Mouse (Mus musculus): ENCODE measurements around the gene Gapdhs.

GRCm38 (mm10) chr7:30681897-30682296, 61.6 kb downstream of the Gapdhs start:
- TF ChIP-seq MAX (IDR thresholded peaks at IDR 0.05), result no peak
- TF ChIP-seq MYOG (IDR thresholded peaks at IDR 0.05; ENCODE audit: control insufficient read depth, extremely low read depth, insufficient read length), result no peak
- no peak for TF ChIP-seq CEBPB (IDR thresholded peaks at IDR 0.05; ENCODE audit: low read depth)
- TF ChIP-seq CTCF (IDR thresholded peaks at IDR 0.05; ENCODE audit: control insufficient read depth, insufficient read depth, insufficient read length), result no peak
- TF ChIP-seq USF1 (IDR thresholded peaks at IDR 0.05; ENCODE audit: low read depth), result no peak
- no peak for TF ChIP-seq MYOD1 (IDR thresholded peaks at IDR 0.05; ENCODE audit: control insufficient read depth, insufficient read length, low read depth)
- no peak for TF ChIP-seq FOSL1 (IDR thresholded peaks at IDR 0.05; ENCODE audit: insufficient read depth, low read length, poor library complexity, severe bottlenecking)
